ENCODE assay signal across 8 mouse cellular contexts in the genomic region with DNA sequence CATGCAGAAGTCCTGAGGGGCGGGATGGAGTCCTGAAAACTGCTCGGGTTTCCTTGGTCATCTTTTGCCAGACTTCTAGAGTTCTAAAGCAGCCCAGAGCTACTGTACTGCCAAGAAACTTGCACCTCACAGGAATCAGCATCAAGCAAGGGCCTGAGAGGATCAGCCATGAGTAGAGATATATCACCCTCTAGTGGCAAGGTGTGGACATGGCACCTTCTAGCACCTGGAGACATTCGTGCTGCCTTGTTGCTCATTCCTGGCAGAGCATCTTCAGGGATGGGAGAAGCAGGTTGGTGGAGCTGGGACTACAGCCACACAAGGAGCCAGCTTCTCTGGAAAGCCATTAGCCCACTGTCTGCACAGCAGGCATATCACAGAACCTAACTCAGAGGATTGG. TPM values are rescaled to one million over a fixed set of nuclear protein-coding genes. Genes with fewer than 3 reads are reported as not detected.
DNase-seq lines count a peak whose midpoint lies in the region; ATAC-seq lines count a peak whose summit lies in the region.

No protein-coding gene starts in this region.

- H3K27me3 ChIP-seq in heart, embryonic 10.5 days (ENCODE audit: insufficient read depth, poor library complexity, severe bottlenecking): no peaks in the 10 kb centered on the region
- no peaks in the 10 kb centered on the region for H3K27me3 ChIP-seq in midbrain, embryonic 13.5 days
- H3K27me3 ChIP-seq in splenic B cell, adult 2 months (ENCODE audit: control insufficient read depth, insufficient read depth, low read length, poor library complexity, severe bottlenecking): no peaks in the 10 kb centered on the region

- ATAC-seq in common myeloid progenitor, adult 5-6 weeks (replicated peaks; ENCODE audit: low read depth, poor library complexity, severe bottlenecking): peak; percentile 78
- ATAC-seq in hematopoietic stem cell, adult 5-6 weeks (replicated peaks in 1 of 2; ENCODE audit: insufficient read depth in 1 of 2, low FRiP score in 2 of 2, low TSS enrichment in 1 of 2, low read depth in 1 of 2, poor library complexity in 2 of 2, severe bottlenecking in 2 of 2): peak; percentile 56 to 78; a peak in 2 of 4 replicates
- ATAC-seq in midbrain, embryonic 13.5 days: peak; percentile 45; the same call in 1 of the 2 replicates

- H3K27ac ChIP-seq in heart, embryonic 10.5 days: no peak overlapping the region
- no peak overlapping the region for H3K27ac ChIP-seq in midbrain, embryonic 13.5 days

- no peak overlapping the region for H3K4me3 ChIP-seq in heart, embryonic 10.5 days
- no peak overlapping the region for H3K4me3 ChIP-seq in midbrain, embryonic 13.5 days (replicated peaks)

- peak; percentile 43 to 59 for DNase-seq in heart, postnatal 10 days
- no peak for DNase-seq in heart, embryonic 10.5 days (ENCODE audit: low spot score)
- DNase-seq in T-cell, adult 2 months (ENCODE audit: low spot score): peak; percentile 44
- peak; percentile 56 to 65 for DNase-seq in layer of hippocampus, postnatal 36 days
- peak; percentile 74 for DNase-seq in splenic B cell, adult 2 months (ENCODE audit: low read depth, low spot score)

- no peak overlapping the region for H3K9ac ChIP-seq in midbrain, embryonic 13.5 days (replicated peaks)

- peaks cover 45% of the 10 kb centered on the region for H3K36me3 ChIP-seq in heart, embryonic 10.5 days
- H3K36me3 ChIP-seq in midbrain, embryonic 13.5 days: peaks cover 47% of the 10 kb centered on the region
- peaks cover 2% of the 10 kb centered on the region for H3K36me3 ChIP-seq in splenic B cell, adult 2 months (ENCODE audit: control insufficient read depth, insufficient read depth, low read length, poor library complexity, severe bottlenecking)

- WGBS in heart, embryonic 10.5 days: 44% methylated on average over 3 of the region's 3 CpGs
- 34% methylated on average over 3 of the region's 3 CpGs for WGBS in midbrain, embryonic 13.5 days

- H3K4me2 ChIP-seq in midbrain, embryonic 13.5 days (replicated peaks): no peak overlapping the region

- no peaks in the 10 kb centered on the region for H3K9me3 ChIP-seq in heart, embryonic 10.5 days
- H3K9me3 ChIP-seq in midbrain, embryonic 13.5 days: no peaks in the 10 kb centered on the region

- intact Hi-C loops in heart, postnatal 10 days (cut with DNase I): loop anchor here (1.0 kb wide), 2 partner anchors 36 to 83 kb away; no protein-coding TSS in a partner anchor

- no peaks in the 10 kb centered on the region for H3K4me1 ChIP-seq in heart, embryonic 10.5 days
- no peaks in the 10 kb centered on the region for H3K4me1 ChIP-seq in midbrain, embryonic 13.5 days (replicated peaks)

RNA-seq across cellular contexts. Expression of gene Gosr2, which starts 22.1 kb away (rescaled TPM):
- total RNA-seq in heart, postnatal 10 days (2021): 10 to 100 TPM; 55.5 to 57.3 TPM
- polyA plus RNA-seq in heart, embryonic 10.5 days (2016; fragmentation: Nextera tagmentation; extraction: Ambion mirVana): 80.1 and 86.4 TPM in 2 replicates
- total RNA-seq in common myeloid progenitor, adult 5-6 weeks (2017): 35.9 and 42.9 TPM in 2 replicates
- 44.7 and 55.5 TPM in 2 replicates for total RNA-seq in hematopoietic stem cell, adult 5-6 weeks (2017)
- total RNA-seq in layer of hippocampus, postnatal 36 days (2021): 10 to 100 TPM; 63.5 to 64.6 TPM
- polyA plus RNA-seq in midbrain, embryonic 13.5 days (2015; fragmentation: Nextera tagmentation; extraction: Ambion mirVana): 90.5 and 96.1 TPM in 2 replicates

RNA-seq across cellular contexts. Expression of gene Rprml, which starts 26.2 kb away (rescaled TPM):
- not detected for total RNA-seq in heart, postnatal 10 days (2021)
- 0.48 TPM in 1 of 2 replicates, not detected in the other for polyA plus RNA-seq in heart, embryonic 10.5 days (2016; fragmentation: Nextera tagmentation; extraction: Ambion mirVana)
- not detected in 2 replicates for total RNA-seq in common myeloid progenitor, adult 5-6 weeks (2017)
- not detected in 2 replicates for total RNA-seq in hematopoietic stem cell, adult 5-6 weeks (2017)
- 100 to 1,000 TPM; 101 to 119 TPM for total RNA-seq in layer of hippocampus, postnatal 36 days (2021)
- 0.22 TPM in 1 of 2 replicates, not detected in the other for polyA plus RNA-seq in midbrain, embryonic 13.5 days (2015; fragmentation: Nextera tagmentation; extraction: Ambion mirVana)

RNA-seq across cellular contexts. Expression of gene Lyzl6, which starts 36.9 kb away (rescaled TPM):
- not detected for total RNA-seq in heart, postnatal 10 days (2021)
- not detected in 2 replicates for polyA plus RNA-seq in heart, embryonic 10.5 days (2016; fragmentation: Nextera tagmentation; extraction: Ambion mirVana)
- not detected in 2 replicates for total RNA-seq in common myeloid progenitor, adult 5-6 weeks (2017)
- not detected in 2 replicates for total RNA-seq in hematopoietic stem cell, adult 5-6 weeks (2017)
- total RNA-seq in layer of hippocampus, postnatal 36 days (2021): not detected
- polyA plus RNA-seq in midbrain, embryonic 13.5 days (2015; fragmentation: Nextera tagmentation; extraction: Ambion mirVana): not detected in 2 replicates

RNA-seq across cellular contexts. Expression of gene Gm884, which starts 54.6 kb away (rescaled TPM):
- total RNA-seq in heart, postnatal 10 days (2021): not detected
- not detected in 2 replicates for polyA plus RNA-seq in heart, embryonic 10.5 days (2016; fragmentation: Nextera tagmentation; extraction: Ambion mirVana)
- not detected in 2 replicates for total RNA-seq in common myeloid progenitor, adult 5-6 weeks (2017)
- total RNA-seq in hematopoietic stem cell, adult 5-6 weeks (2017): not detected in 2 replicates
- total RNA-seq in layer of hippocampus, postnatal 36 days (2021): not detected
- polyA plus RNA-seq in midbrain, embryonic 13.5 days (2015; fragmentation: Nextera tagmentation; extraction: Ambion mirVana): not detected in 2 replicates

Comparison
In these comparisons a context has a peak if more than half of its experiments do, and no peak if none do; other contexts are left out.
1. RNA of gene Rprml, which starts 26.2 kb away (total RNA-seq): 101 to 119 TPM in layer of hippocampus, postnatal 36 days; not detected in heart, postnatal 10 days, not detected in common myeloid progenitor, adult 5-6 weeks and not detected in hematopoietic stem cell, adult 5-6 weeks; every median in the first group is over 10 times any median in the second.
2. Peak in every context shown above with its lines, with median percentiles within 50 percentile points of each other: ATAC-seq.